Mouse (Mus musculus): Measurements from ENCODE around the gene Pigt.
A peak's percentile ranks its signal among the peaks of the same experiment; 100 is the strongest.

The Pigt gene

GRCm38 (mm10) chr2:164486258-164487114, 10.8 kb upstream of the Pigt start:
- DNase-seq (ENCODE audit: low spot score): peak; percentile 48

- no peak for DNase-seq (ENCODE audit: low spot score)
Observed at GRCm38 (mm10) chr2:164487115-164487527, 10.2 kb upstream of the Pigt start.

DNA sequence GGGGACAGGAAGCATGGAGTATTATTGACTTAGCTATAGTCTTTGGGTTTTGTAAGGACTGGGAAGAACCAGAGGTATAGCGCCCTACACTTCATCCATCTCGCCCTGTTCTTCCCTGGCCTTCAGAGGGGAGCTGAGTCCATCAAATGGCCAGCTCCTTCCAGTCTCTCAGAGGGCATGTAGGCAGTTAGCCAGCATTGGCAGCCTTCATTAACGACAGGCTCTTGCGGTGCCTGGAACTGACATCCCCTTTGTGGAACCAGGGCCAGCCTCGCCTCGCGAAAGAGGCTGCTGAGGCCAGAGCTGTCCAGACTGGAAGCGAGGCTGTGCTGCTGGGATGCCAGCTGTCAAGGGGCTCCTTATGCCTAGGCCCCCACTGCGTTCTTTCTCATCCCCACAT, 9.5 kb upstream of the Pigt start:
- DNase-seq (ENCODE audit: low spot score): no peak

DNA sequence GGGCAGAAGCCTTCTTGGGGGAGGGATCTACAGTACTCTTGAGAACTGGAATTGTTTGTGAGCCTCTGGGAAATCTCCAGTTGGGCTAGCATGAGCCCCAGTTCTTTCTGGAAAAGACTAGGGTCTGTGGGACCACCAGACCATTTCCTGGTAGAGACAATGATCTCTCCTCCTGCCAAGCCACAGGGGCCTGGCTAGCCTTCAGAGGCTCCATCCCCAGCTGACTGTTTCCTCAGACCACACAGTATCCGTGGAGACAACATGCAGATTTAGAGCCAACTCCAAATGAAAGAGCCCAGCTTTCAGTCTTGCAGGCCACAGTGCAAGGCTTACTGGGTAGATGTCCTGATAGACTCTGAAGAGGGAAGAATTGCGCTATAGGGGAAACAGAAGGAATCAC, 3.2 kb upstream of the Pigt start:
- DNase-seq (ENCODE audit: low spot score): no peak

DNA sequence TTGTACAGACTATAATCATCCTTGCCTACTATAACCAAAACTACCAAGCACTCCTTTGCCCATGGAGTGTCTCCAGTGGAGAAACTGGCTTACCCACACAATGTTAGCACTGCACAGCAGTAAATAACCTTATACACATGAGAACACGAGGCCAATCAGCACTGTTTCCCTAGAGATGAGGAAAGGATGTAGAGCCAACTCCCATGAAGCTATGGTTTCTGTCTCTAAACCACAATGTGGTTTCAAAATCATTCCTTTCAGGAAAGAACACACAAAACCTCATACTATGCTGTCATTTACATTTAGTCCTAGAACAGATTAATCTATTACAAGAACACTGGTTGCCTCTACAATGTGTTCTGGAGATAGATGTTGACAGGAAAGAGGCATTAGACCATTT, 989 bp upstream of the Pigt start:
- no peak for DNase-seq (ENCODE audit: low spot score)

DNA sequence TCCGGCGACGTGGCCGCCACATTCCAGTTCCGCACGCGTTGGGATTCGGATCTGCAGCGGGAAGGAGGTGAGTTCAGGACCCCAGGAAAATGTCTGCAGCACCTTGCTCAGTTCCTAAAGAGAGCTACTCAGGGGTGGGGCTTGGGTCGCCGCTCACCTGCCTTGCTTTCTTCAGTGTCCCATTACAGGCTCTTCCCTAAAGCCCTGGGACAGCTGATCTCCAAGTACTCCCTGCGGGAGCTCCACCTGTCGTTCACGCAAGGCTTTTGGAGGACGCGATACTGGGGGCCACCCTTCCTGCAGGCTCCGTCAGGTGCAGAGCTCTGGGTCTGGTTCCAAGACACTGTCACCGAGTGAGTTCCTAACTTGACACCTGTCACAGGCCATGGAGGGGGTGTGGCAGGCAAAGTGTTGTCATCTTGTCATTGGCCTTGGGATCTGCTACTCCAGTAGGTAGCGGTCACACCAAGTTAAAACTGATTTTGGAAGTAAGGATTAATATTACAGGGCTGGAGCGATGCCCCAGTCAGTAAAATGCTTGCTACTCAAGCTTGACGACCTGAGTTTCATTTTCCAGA, 460 bp downstream of the Pigt start:
- DNase-seq (ENCODE audit: low spot score): no peak

DNA sequence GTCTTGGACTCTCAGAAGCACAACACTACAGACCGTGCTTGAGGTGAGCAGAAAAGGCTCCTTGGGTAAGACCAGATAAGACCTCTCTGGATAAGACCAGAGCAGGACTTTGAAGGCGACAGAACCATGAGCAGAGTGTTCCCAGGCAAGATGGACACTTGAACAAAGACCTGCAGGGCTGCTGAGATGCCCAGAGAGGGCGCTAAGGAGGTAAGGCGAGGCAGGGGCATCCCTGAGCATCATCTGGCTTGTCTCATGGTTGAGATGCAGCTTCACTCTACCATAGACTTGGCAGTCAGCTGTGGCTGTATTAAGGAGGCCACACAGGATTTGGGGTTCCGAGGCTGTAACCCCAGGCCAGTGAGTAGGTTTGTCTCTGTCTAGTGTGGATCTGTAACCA, 2.0 kb downstream of the Pigt start:
- no peak for DNase-seq (ENCODE audit: low spot score)

- no peak for DNase-seq (ENCODE audit: low spot score)
Observed at GRCm38 (mm10) chr2:164500511-164500910, 3.2 kb downstream of the Pigt start.

DNA sequence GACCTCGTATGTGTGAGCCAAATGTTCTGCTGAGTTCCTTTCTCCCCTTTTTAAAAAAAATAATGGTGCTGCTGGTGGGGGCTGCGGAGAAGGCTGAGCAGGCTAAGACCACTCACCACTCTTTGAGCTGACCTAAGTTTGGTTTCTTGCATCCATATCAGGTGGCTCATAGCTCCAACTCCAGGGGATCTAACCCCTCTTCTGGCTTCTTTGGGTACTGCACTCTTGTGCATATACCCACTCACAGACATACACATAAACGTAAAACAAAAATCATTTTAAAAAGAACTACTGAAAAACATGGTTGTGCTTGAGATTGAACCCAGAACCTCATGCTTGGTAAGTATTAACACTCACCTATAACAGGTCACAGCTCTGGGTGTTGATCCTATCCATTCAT, 7.6 kb downstream of the Pigt start:
- no peak for DNase-seq (ENCODE audit: low spot score)

DNA sequence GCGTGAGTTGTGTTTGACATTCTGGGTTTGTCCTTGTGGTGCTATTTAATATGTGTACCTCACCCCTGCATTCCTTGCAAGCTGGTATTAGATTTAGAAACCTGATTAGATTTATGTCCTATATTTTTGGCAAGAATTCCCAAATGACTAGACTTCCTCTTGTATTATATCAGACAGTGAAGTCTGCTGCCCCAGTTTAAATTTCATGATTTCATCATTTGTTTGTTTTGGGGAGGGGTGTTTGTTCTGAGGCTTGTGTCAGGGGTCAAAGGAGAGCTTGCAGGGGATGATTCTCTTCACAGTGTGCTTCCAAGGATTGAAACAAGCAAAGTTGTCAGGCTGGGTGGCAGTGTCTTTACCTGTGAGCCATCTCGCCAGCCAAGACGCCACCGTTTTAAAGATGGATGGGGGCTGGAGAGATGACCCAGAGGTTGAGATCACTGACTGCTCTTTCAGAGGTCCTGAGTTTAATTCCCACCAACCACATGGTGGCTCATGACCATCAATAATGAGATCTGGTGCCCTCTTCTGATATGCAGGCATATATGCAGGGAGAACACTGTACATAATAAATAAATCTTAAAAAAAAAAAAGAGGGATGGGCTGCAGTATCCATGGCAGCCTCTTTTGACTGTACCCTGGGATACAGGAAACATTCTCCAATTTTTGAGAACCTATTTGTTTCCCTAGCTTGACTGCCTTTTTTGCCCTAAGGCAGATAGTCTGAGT, 8.5 kb downstream of the Pigt start:
- DNase-seq (ENCODE audit: low spot score): no peak

GRCm38 (mm10) chr2:164507811-164508210, 10.5 kb downstream of the Pigt start:
- DNase-seq (ENCODE audit: low spot score): no peak

DNA sequence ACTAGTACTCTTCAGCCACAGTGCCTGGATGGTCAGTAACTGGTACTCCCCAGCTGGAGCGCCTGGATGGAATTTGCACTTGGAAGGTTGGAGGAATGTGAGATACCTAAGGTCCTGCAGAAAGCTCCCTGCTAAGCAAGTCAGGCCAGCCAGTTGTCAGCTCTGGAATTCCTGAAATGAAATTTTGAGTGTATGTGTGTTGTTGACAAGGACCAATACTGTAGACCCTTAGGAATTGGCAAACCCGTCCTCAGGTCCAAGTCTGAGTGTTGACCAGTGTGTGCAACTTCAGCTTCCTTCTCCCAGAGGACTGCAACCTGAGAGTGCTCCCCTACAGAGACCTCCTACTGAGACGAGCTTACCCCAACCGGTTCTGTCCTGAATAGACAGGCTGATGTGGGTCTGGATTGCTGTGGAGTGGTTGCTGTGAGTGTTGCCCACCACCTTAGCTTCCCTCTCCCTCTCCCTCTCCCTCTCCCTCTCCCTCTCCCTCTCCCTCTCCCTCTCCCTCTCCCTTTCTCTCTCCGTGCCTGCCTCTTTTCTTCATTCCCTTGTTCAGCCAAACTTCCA, 13.4 kb downstream of the Pigt start:
- no peak for DNase-seq (ENCODE audit: low spot score)

DNA sequence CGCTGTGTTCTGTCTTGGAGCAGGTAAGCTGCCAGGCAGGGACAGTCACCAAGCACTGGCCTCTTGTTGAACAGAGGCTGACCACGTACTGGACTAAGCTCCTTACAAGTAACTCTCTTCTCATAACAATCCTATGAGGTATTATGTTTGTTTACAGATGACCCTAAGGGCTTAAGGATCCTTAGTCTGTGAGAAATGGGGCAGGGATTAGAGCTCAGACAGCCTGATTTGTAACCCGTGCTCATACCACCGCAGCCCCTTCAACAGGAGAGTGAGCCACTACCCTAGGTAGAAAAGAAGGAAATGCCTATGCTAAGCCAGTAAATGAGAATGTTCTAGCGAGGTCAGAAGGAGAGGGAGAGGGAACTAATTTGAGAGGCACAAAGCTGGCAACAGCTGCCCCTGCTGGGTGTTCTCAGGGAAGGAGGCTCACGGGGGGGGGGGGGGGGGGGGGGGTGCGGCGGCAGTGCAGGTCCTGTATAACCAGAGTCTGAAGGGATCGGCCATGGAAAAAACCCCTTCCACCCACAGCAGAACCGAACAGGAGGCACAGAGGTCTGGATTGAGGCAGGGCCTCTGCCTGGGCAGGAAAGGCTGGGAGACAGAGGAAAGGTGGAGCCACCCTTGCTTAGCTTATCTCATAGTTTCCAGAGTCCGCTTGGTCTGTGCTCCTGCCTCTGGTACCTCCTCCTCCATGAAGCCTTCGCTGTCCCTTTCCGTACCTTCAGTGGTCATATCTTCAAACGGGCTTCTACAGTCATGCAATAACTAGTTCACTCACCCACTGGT, 15.0 kb downstream of the Pigt start:
- no peak for DNase-seq (ENCODE audit: low spot score)

DNA sequence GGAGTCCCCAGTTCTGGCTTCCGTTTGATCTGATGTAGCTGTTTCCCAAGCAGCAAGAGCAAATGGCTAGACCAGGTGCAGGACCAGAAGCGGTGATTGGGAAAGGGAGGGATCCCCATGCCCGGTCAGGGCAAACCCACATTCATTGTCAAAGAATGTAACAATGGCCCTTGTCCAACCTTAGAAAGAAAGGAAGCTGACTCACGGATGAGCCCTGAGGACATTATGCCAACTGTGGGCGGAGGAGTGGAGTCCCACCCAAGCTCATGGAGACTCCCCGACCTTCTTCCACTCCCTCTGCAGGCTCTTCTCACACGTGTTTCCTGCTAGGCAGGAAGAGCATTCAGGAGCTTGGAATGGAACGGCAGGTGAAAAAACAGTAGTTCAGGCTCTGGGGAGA, 16.1 kb downstream of the Pigt start:
- no peak for DNase-seq (ENCODE audit: low spot score)

DNA sequence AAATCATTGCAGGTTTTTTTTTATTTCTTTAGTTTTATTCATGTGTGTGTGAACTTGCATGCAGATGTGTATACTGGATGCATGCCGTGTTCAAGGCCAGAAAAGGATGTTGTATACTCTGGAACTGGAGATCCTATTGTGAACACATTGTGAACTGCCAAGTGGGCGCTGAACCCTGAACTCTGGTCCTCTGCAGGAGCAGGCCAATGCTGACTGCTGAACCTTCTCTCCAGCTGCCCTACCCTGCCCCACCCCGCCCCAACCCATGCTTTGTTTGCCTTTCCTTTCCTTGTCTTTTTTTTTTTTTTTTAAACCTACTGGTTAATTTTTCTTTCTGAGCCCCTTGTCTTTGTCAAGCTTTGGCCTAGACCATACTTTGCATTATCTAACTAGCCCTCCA, 17.6 kb downstream of the Pigt start:
- no peak for DNase-seq (ENCODE audit: low spot score)

DNA sequence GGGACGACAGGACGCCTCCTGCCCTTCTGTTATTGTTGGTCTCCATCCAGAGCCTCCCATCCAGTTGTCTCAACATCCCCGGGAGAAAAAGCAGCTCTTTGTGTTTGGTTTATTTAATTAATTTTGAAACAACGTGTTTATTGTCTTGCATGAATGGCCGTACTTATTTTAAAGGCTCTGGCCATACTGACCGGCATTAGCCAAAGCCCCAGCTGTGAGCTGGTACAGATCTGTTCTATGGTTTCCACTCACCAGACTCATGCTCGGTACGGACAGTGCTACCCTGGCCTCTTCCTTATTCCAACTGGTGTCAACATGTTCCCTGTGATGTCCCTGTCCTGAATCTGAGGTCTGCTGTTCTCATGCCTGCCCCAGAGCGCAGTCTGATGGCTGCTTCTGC, 18.6 kb downstream of the Pigt start:
- DNase-seq (ENCODE audit: low spot score): no peak

GRCm38 (mm10) chr2:164516592-164516991, 19.3 kb downstream of the Pigt start:
- no peak for DNase-seq (ENCODE audit: low spot score)

GRCm38 (mm10) chr2:164517485-164518221, 20.3 kb downstream of the Pigt start:
- peak; percentile 75 for DNase-seq (ENCODE audit: low spot score)

DNA sequence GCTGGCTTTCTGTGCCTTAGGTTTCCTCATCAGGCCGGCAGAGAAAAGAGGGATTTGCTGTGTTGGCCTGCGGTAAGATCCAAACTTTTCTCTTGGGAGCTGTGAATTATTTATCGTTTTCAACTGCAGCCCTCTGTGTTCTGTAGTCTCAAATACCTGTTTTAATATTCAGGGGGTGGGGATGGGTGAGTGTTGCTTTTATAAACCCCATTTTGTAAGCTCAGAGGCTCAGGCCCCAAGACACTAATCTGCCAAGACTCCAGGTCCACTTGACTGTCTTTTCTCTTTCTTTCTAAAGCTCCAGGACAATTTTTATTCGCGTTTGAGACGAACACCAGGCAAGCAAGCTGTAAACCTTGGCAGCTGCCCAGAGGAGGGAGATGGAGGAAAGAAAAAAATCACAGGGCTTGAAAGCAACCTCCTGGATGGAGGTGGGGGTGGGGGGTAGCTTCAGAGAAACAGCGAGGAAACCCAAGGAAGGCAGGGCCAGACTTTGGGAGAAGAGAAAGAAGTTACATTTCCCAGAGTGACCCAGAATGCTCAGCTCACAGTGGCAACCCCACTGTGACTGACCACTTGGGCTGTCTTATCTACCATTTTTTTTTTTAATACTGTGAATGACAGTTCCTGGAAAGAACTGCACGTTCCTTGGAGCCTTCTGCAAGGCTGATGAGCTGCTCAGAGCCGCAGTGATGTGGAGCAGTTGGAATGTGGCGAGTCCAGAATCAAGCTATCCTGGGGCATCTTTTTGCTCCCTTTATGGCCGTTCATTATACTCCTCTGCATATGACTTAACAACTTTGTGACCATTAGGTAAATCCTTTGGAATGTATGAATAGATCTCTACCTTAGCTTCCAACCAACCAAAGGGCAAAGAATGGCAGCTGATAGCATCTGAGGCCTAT, 21.2 kb downstream of the Pigt start:
- no peak for DNase-seq (ENCODE audit: low spot score)

DNA sequence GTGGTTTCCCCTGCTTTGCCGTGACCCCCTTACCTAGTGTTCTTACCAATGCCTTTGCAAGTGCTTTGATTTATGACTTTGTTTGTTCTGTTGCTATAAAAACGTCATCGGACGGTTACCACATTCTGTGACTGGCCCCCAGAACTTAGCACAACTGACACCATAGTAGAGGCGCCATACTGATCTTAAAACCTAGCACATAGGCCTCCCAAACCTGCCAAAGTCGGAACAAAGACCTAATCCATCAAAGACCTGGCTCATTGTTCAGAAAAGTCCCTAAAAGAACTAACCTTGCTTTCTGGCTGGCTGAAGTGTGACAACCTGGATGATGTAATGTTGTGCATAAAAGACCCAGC, 21.8 kb downstream of the Pigt start:
- no peak for DNase-seq (ENCODE audit: low spot score)

Data from embryo, embryonic 10.5 days (tissue).